Mouse (Mus musculus): ENCODE measurements around the gene Gucd1.

DNA sequence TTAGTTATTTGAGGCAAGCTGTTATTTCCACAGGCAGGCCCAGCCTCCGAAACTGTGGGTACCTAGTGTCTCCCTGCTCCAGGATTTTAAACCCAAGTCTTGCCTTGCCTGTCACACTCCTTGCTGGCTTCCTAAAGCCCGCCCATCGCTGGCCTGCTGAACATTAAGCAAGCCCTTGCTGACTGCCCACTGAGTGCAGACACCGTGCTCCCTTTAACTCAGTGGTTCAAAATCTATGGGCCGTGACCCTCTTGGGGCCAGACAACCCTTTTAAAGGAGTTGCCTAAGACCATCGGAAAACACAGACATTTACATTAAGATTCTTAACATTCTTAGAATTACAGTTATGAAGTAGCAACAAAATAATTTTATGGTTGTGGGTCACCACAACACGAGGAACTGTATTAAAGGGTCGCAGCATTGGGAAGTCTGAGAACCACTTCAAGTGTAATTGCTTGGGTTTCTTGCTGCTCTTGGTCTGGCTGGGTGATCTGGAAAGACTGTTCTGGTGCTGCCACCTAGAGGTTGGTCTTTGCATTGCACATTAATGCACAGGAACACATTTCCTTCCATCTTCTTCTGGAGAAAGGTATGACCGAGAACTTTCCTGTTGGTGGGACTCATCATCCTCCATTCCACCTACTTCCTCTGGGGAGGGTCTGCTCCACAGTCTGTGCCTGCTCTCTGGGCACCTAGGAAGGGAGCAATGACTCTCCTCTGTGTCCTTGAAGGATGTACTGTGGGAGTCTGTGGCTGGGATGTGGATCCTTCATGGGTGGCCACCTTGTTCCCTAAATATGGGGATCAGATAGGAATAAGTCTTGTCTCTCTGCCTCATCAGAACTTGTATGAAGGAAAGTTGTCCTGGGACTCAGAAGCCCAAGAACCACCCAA is 31.4 kb downstream of the Gucd1 start:
- TF ChIP-seq CTCF (IDR thresholded peaks at IDR 0.05; ENCODE audit: insufficient read depth, low read length) (peak; percentile 71), POLR2A (IDR thresholded peaks at IDR 0.05; ENCODE audit: borderline replicate concordance, extremely low read depth, low read depth, low read length) (no peak)
